7 mouse cellular contexts compared by ENCODE assay signal in the genomic region with DNA sequence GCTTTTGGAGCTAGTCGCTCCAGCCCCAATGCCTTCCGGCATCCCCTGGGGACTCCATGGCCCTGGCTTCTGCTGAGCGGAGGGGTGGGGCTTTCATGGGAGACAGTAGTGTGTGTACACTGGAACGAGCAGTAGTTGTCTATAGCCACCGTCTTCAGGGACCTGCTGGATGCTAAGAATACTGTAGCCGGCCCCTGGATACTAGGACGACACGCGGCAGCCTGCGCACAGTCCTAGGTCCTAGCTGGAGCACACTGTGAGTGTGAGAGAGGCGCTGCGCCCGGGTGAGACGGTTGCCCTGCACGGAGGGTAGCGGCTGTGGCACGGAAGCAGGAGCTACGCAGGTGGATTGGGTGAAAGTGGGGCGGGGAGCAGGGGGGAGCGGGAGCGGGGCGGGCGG. TPM values are rescaled to one million over a fixed set of nuclear protein-coding genes. Genes with fewer than 3 reads are reported as not detected.
A peak's percentile ranks its signal among the peaks of the same experiment; 100 is the strongest.
DNase-seq lines count a peak whose midpoint lies in the region; ATAC-seq and TF ChIP-seq lines count a peak whose summit lies in the region.

Gene Tmc5, plus strand, starts transcription at position 97 of the 400 bp plus-strand sequence.

- no peak for TF ChIP-seq EP300 in heart, postnatal 0 days (IDR thresholded peaks at IDR 0.05; ENCODE audit: low read depth)

- no peak for TF ChIP-seq CTCF in heart, postnatal 0 days (IDR thresholded peaks at IDR 0.05; ENCODE audit: low read depth)

- peaks cover 26% of the 10 kb centered on the region for H3K4me1 ChIP-seq in megakaryocyte, embryonic 14.5 days
- H3K4me1 ChIP-seq in heart, postnatal 0 days (ENCODE audit: control insufficient read depth, insufficient read depth), result peaks cover 4% of the 10 kb centered on the region; the same call in 1 of the 2 replicates
- peaks cover 24% of the 10 kb centered on the region for H3K4me1 ChIP-seq in midbrain, embryonic 11.5 days (ENCODE audit: control insufficient read depth, insufficient read depth, low read length)

- H3K27ac ChIP-seq in heart, postnatal 0 days (ENCODE audit: low read depth), result no peak within 1 kb of the TSS
- H3K27ac ChIP-seq in midbrain, embryonic 11.5 days (ENCODE audit: low read depth, low read length), result no peak within 1 kb of the TSS

- H3K36me3 ChIP-seq in megakaryocyte, embryonic 14.5 days (replicated peaks; ENCODE audit: low read length), result no peaks in the 10 kb centered on the region
- no peaks in the 10 kb centered on the region for H3K36me3 ChIP-seq in heart, postnatal 0 days (replicated peaks; ENCODE audit: control insufficient read depth, insufficient read depth, low read length)
- no peaks in the 10 kb centered on the region for H3K36me3 ChIP-seq in midbrain, embryonic 11.5 days (ENCODE audit: control insufficient read depth, insufficient read depth, low read length)

- H3K27me3 ChIP-seq in megakaryocyte, embryonic 14.5 days (replicated peaks), result peaks cover 73% of the 10 kb centered on the region
- peaks cover 80% of the 10 kb centered on the region for H3K27me3 ChIP-seq in heart, postnatal 0 days (ENCODE audit: control insufficient read depth, insufficient read depth, low read length)
- H3K27me3 ChIP-seq in midbrain, embryonic 11.5 days (ENCODE audit: control insufficient read depth, insufficient read depth, low read length), result peaks cover 6% of the 10 kb centered on the region; the same call in 1 of the 2 replicates

- ATAC-seq in megakaryocyte, adult 5-6 weeks (ENCODE audit: poor library complexity, severe bottlenecking), result no peak
- no peak for ATAC-seq in heart, postnatal 0 days (ENCODE audit: insufficient read depth, low read depth)
- ATAC-seq in midbrain, embryonic 11.5 days (ENCODE audit: low FRiP score), result no peak

- peak within 1 kb of the TSS; percentile 46 for H3K4me3 ChIP-seq in megakaryocyte, embryonic 14.5 days (replicated peaks)
- peak within 1 kb of the TSS; percentile 25 for H3K4me3 ChIP-seq in heart, postnatal 0 days (ENCODE audit: low read depth, low read length)
- peak within 1 kb of the TSS; percentile 29 for H3K4me3 ChIP-seq in midbrain, embryonic 11.5 days (ENCODE audit: low read depth, low read length)

- DNase-seq in heart, postnatal 0 days (ENCODE audit: low spot score), result no peak
- DNase-seq in midbrain, embryonic 11.5 days (ENCODE audit: low spot score, missing footprints), result peak; percentile 88
- no peak for DNase-seq in layer of hippocampus, postnatal 14 days (ENCODE audit: low spot score in 2 of 2)
- DNase-seq in MN1 (ENCODE audit: low spot score), result no peak
- DNase-seq in urinary bladder, postnatal 25 days (ENCODE audit: low spot score), result no peak

- WGBS in heart, postnatal 0 days, result 4% methylated on average over 23 of the region's 23 CpGs
- whole genome bisulfite sequencing in midbrain, embryonic 11.5 days, result 3% methylated on average over 21 of the region's 23 CpGs

- no peak within 1 kb of the TSS for H3K9ac ChIP-seq in heart, postnatal 0 days (replicated peaks; ENCODE audit: low read depth, low read length)
- peak within 1 kb of the TSS; percentile 54 for H3K9ac ChIP-seq in midbrain, embryonic 11.5 days (ENCODE audit: low read length)

- H3K9me3 ChIP-seq in megakaryocyte, embryonic 14.5 days, result no peaks in the 10 kb centered on the region
- no peaks in the 10 kb centered on the region for H3K9me3 ChIP-seq in heart, postnatal 0 days (replicated peaks; ENCODE audit: control insufficient read depth, low read length)
- H3K9me3 ChIP-seq in midbrain, embryonic 11.5 days (ENCODE audit: control insufficient read depth, low read length), result no peaks in the 10 kb centered on the region

- peak within 1 kb of the TSS; percentile 38 for H3K4me2 ChIP-seq in heart, postnatal 0 days (ENCODE audit: low read depth, low read length)
- peak within 1 kb of the TSS; percentile 57 for H3K4me2 ChIP-seq in midbrain, embryonic 11.5 days

RNA-seq across cellular contexts. Expression of gene Tmc5, which starts in this region (rescaled TPM):
- polyA plus RNA-seq in megakaryocyte, embryonic 14.5 days (2012; ENCODE audit: insufficient read depth, low replicate concordance), result 0.17 TPM in 1 of 2 replicates, not detected in the other
- not detected in 2 replicates for total RNA-seq in megakaryocyte, adult 5-6 weeks (2015)
- total RNA-seq in megakaryocyte, adult 5-6 weeks (2017), result not detected in 2 replicates
- total RNA-seq in heart, postnatal 0 days (2014; rRNA removed; ENCODE audit: low replicate concordance), result not detected in 2 replicates
- 0.14 and 0.34 TPM in 2 replicates for polyA plus RNA-seq in heart, postnatal 0 days (2015; fragmentation: Nextera tagmentation; extraction: Ambion mirVana)
- polyA plus RNA-seq in midbrain, embryonic 11.5 days (2014; fragmentation: Nextera tagmentation; extraction: Ambion mirVana), result 0.14 and 0.19 TPM in 2 replicates
- under 1 TPM; 0.21 to 0.31 TPM for total RNA-seq in layer of hippocampus, postnatal 14 days (2021)

Comparison
In these comparisons a context has a peak if more than half of its experiments do, and no peak if none do; other contexts are left out.
1. Peak in DNase-seq, H3K4me3 ChIP-seq, H3K9ac ChIP-seq and H3K4me2 ChIP-seq in midbrain, embryonic 11.5 days; RNA of the gene not detected or under 1 TPM.